Mouse (Mus musculus) cerebellum, postnatal 25 days (tissue): ENCODE measurements at regions not wholly inside any gene's neighbourhood (a gene's known extent, or its start where the extent isn't known, plus 50 kb on each side); places are given as distances from the start of the nearest gene placed in this dataset.
"Not testable (repeated sequence)": the region's sequence is repeated elsewhere in the genome, so short reads cannot be mapped to it uniquely, and the experiment has no call there.

Source experiments
- DNase-seq, 2 experiments: peaks; one replicate each; pipeline ENCODE4 v3.0.0; 2021; ENCODE audit warnings: mixed read lengths in 2 of 2

DNA sequence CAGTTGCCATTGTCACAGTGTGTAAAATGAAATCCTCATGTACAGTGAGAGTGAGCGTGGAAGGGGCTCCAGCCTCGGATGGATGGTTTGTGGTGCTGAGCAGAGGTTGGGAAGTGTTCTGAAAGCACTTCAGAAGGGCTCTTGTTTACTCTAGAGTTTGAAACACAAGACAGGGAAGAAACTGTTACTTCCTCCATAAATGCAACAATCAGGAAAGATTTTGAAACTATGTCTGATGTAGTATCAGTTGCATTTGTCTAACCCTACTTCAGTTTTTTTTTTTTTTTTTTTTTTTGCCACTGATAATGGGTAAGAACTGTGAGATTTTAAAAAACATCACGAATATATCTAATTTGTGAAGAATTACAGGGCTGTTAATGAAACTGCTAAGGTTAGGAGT, 281.5 kb downstream of the Hace1 start:
- DNase-seq, result no peak

DNA sequence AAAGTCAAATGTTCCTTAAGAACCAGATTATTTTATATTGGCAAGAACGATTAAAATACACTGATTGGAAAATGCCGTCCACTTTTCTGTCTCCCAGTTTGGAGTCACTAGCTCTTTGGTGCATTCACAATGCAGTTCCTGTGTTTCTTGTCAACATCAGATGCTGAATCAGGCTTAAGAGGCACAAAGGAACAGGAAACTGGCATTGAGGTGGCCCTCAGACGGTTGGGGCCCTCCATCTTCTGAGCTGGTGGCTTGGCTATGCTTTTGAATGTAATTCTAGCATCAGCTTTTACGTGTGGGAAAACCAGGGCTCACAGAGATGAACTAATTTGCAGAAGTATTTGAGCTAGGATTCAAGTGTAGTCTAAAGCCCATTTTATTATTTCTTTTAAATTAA, 282.3 kb downstream of the Hace1 start:
- no peak for DNase-seq

DNA sequence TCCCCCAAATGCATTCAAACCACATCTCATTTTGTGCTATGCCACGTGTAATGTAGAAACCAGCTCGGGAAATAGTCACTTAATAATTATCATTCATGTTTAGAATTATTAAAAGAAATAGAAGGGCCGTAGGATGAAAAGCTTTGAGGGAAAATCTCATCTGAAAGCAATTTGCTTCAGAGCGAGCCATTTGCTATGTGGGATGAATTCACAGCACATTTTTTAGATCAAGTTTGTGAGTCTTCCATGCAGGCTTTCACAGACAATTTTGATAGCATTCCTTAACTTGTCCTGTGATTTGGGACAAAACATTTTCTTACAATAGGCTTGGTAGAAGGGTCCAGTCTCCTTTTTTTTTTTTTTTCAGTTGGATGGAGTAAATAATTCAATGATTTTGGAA, 283.1 kb downstream of the Hace1 start:
- no peak for DNase-seq

DNA sequence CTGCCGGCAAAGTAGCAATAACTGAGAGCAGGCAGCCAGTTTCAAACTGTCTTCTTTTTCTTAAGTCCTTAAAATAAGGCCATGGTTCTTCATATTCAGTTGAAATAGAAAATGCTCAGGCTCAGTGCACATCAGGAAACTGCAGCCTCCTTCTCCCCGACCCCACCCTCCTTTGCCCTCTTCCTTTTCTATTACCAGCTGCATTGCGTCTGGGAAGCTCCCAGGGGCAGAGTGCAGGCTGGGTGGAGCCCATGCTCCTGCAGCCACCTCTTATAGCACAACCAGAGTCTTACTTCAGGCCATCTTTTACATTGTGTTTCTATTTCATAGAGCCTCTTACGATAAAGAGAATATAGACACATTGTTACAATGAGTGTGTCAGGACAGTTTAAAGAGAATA, 288.2 kb downstream of the Hace1 start:
- DNase-seq, result no peak

DNA sequence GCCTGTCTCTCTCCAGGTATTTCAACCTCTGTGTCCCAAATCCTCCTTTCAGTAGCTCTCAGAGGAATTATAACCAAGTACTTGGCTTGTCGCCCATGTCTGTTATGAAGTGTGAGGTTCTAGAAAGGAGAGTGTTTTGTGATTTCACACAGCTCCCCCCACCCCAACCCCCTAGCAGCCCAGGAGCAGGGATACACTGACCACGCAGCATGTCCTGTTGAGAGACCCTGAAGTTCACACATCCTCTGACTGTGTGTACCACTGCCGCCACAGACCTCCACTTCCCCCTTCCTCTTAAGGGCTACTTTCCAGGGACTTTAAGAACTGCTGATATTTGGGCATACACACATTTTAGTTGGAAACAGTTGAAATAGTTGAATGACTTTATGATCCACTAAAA, 289.2 kb downstream of the Hace1 start:
- DNase-seq, result no peak

DNA sequence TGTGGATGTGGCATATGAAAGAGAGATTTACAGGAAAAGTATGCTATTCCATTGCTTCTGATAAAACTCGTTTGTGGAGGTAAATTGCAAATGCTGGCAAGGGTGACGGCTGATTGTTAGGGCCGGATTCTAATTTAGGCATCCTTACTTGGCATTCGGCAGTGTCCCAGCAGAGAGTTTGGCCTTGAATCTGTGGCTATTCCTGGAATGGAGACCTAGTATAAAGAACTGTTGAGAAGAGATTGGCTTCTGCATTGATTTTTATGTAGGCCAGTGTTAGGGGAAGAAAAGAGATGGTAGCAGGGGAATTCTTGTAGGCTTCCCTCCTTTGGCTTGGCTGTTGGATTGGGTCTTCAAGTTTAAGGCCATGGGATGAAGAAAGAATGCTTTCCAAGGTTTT, 293.4 kb downstream of the Hace1 start:
- DNase-seq, result peak; percentile 71 to 78

DNA sequence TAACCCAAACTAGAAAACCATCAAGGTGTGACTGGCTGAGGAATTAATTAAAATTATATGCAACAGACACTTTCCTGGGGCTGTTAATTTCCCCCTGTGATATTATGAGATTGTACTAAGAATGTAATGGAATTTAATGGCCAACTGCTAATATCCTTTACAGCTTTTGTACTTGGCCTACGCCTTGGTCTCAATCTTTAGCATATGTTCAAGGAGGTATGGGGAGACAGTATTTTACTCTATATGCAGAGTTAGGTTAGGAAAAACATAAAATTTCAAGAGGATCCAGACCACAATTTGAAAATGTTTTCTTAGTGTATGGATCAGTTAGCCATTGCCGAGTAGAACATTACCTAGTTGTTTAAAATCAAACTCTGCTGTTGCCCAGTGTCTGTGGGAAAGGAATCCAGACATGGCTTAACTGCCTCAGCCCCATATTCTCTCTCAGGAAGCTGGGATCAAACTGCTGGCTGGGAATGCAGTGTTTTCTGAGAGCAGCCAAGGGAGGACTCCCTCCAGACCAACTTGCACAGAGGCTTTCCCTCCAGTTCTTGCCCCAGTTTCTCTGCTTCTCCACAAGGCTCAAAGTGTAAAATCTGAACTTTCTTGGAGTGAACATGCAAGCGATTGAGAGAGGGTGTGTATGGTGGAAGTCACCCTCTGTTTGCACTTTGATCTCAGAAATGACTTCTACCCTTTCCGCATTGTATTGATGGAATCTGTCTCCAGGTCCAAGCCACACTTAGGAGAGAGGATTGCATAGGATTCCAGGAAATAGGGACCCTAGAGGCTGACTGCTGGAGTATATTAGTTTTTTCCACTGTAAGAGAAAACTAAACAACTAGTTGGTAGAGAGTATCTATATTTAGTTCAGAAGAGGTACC, 294.6 kb downstream of the Hace1 start:
- DNase-seq, result no peak

DNA sequence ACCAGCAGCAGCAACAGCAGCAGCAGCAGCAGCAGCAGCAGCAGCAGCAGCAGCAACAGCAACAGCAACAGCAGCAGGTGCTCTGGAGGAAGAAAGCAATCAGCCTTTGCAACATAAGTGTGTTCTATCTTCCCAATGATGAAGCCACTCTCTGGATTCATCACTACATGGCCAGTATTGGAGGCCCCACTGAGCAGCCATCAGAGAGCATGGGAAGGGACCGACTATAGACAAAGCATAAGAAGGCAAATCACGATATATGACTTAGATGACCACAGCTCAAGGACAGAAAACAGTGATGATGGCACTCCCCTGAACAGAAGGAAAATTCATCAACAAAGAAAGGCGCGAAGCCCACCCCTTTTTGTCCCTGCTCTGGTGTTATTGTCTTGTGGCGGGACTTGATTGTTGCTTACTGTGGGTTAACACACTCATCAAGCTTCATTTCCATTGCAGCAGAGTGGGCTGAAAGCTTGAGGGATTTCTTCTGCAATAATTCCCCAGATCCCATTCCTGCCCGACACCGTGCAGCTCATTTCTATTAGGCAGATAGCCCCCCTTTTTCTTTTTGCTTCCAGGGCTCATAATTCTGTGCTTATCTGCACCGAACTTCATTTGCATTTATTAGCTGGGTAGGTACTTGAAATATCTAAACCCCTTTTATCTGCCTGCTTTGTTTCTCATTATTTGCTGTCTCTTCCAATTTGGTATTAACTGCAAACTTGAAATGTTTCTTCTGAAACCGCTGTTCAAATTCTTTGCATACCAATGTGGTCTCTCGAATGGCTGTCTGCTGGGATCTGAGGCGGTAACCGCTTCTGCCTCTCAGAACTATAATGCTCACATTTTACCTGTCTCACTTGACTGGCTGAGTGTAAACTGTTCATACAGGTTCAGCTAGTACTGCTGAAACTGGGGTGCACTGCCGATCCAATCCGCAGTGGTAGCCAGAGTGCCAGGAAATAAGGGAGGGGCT, 296.5 kb downstream of the Hace1 start:
- no peak for DNase-seq

DNA sequence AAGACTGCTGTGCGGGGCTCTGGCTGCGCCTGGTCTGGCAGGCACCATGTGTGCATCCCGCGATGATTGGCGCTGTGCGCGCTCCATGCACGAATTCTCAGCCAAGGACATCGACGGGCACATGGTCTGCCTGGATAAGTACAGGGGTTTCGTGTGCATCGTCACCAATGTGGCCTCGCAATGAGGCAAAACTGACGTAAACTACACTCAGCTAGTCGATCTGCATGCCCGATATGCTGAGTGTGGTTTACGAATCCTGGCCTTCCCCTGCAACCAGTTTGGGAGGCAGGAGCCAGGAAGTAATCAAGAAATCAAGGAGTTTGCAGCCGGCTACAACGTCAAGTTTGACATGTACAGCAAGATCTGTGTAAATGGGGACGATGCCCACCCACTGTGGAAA, 297.7 kb downstream of the Hace1 start:
- not testable (repeated sequence) for DNase-seq

DNA sequence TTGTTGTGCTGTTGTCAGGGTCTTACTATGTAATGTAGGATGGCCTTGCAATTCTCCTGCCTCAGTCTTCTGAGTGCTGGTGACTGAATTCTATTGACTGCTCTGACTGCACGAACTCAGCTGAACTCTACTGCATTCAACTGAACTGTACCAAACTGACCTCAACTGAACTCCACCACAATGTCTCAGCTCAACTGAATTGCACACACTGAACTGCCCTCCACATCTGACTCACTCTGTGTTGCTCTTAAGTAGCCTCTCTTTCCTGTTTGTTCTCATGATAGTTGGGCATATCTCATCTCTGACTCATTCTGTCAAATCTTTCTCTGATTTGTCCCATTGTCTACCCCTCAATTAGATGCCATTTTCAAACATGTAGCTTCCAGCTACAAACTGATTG, 306.1 kb downstream of the Hace1 start:
- no peak for DNase-seq

DNA sequence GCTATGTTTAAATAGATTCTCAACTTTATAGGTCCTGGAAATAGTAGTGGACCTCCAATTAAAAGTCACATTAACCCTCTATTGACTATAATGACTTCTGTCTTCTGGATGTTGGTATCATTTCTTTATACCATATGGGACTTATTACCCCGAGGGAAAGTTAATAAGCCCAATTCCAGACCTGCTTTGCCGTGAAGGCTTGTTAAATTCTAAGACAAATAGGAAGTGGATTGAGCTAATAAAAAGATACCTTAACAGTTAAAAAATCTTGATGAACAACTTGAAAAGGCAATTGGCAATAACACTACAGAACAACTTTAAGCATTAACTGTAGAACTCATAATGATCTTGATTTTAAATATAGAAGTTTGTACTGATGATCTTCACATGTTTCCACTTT, 309.0 kb downstream of the Hace1 start:
- DNase-seq, result no peak

DNA sequence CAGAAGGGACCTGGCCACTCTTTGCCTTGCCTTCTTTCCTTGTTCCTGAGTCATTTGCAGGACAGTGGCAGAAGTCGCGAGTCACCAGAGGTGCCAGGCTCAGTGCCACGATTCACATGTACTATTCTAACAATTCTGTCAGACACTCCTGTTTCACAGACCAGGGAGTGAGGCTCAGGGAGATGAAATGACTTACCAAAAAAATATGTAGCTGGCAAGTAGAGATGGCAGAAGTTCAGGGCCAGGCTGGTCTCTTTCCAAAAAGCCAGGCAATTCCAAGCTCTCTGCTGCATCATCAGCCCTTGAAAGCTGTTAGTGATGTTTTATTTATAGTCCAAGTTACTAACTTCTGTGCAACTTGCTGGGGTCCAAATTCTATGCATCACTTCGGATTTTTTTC, 311.2 kb downstream of the Hace1 start:
- peak; percentile 29 to 53 for DNase-seq

DNA sequence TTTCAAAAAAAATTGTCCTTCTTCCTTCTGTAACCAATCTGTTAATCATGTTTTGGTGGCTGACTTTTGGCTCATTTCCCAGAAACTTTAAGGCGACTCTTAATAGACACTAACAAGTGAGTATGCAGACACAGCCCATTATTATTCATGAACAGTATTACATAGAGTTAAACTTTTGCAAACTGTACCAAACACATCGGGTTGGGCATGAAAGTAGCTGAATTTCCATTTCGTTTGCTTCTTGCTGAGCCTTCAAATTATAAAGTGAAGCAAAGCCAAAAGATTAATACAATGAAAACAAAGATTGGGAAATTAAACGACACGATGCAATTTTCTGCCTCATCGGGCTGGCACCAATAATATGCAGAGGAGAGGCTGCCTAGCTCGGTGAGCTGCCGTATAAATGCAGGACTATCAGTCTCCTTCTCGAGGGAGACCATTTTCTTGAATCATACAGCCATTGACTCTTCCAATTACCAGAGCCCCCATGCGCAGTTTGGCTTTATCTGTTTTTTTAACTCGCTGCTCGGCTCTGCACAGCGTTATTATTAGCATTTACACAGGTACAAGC, 311.8 kb downstream of the Hace1 start:
- DNase-seq, result no peak

DNA sequence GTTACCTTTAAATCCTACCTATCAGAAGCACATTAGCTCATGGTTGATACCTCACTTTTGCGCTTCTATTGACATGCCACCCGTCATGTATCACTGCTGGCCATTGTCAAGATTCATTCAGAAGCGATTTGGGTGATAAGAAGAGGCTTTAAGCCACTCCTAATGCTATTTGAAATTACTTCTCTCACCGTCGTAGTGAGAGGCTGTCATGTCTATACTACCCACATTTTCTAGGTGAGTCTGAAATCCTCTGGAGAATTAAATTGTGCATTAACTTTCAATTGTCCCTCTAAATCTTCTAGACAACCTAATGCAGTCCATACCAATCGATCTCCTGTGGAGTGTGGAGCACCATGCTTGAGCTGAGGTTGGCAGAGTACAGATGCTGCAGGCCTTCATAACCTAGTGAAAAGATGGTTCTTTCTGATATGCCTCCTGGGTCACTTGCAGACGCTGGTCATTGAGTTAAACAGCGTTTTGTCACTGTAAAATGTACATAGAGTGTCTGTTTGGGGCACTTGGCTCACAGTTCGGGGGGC, 312.5 kb downstream of the Hace1 start:
- no peak for DNase-seq

DNA sequence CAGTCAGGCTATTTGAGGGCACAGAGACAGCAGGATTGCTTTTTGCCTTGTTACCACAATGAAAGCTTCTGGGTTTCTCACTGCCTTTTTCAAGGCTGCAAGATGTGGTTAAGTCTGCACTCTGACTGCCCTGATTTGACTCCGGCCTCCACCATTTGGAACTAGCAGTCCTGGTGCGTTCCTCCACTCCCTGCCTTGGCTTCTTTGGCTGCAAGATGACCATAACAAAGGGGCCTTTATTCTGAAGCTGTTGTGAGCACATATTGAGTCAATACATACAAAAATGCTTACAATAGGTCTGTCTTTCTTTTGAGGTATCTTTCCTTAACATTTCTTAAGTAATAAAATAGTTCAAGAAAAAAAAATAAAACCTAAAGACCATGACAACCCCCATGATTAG, 314.8 kb downstream of the Hace1 start:
- no peak for DNase-seq

DNA sequence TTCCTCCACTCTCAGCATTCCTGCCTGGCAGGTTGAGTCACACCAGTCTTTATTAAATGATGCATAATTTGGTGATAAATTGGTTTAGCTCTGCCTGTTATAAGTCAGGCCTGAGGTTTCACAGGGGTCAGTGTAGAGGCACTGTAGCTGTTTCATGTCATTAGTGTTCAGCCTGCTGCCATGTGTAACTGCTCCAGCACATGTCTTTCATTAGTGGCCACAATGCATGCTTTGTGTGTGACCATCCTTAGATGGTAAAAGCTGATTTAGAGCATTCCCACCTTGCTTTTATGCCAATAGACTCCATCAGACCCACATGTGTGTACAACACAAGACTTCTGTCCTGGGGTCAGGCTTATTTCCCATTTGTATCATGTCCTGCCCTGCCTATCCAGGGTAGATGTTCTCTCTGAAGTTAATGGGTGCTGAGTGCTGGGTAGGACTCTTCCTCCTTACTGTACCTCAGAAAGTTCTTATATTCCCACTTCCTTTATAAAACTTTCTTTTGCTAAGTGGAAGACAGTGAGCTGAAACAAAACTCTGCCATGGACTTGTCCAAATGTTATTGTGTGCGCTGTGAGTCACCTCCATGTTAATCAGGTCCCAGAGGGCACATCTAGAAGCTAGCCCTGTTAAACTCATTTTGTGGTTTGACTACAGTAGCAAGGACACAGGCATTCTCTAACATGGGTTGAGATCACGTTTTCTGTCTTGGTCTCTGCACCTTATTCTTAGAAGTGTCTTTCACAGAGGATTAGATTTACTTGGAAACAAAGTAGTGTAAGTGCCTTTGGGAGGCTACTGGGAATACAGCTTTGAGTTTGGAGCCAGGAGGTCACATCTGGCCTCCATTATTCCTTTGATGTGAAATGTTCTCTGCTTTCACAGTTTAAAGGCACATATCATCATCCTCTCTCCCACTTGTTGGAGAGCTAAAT, 316.5 kb downstream of the Hace1 start:
- DNase-seq, result no peak

DNA sequence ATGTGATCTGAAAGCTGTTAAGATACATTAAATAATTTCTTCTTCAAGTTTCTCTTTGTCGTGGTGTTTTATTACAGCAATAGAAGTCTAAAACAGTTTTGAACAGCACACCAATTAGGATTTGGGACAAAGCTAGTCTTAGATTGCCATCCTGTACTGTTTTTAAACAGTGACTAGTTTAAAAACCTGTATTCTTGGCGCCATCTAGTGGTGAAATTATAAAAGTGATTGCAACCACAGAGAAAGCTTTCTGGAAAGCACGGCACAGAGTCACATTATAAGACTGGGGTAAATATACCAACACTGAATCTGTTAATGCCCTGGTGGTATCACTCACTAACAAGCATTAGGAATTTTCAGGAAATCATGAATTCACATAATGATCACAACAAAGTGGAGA, 339.3 kb downstream of the Hace1 start:
- no peak for DNase-seq

DNA sequence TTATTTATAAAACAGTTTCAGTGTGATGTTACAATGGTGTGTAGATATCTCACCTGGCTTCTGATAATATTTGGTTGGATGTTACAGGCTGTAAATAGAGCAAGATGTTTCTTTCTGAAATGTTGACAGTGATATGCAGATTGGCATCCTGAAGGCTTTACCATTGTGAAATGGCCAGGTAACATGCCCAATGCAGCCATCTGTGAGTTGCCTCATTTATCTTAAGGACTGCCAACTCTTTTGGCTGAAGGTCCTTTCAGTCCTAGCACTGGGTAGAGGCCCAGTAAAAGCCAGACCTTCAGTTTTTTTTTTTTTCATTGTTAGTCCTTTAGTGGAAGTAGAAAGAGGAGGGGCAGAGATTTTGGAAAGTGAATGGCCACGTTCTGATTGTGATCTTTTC, 348.1 kb downstream of the Hace1 start:
- peak; percentile 19 to 29 for DNase-seq

DNA sequence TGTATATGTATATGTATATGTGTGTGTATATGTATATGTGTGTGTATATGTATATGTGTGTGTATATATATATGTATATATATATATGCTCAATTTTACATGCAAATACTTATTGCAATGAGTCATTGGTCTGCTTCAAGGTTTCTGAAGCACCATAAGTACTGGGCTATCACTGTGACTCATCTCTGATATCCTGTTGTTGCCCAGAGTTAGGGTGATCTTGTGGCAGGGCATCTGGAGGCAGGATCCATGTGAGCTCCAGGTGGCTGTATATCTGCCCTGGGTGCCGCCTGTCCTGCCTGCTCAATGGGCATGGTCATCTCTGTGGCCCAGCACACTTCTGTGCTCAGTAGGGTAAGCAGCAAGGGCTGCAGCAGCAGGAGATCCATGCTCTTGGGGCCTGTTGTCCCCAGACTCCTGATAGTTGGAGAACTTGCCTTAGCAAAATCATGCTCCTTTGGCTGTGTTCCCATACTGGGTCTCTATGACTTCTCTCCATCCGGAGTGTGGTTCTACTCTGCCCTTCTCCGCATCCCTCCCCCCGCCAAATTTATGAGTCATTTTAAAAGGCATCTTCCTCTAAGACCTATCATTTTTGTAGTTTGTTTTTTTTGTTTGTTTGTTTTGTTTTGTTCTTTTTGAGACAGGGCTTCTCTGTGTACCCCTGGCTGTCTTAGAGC, 356.1 kb downstream of the Hace1 start:
- no peak for DNase-seq

DNA sequence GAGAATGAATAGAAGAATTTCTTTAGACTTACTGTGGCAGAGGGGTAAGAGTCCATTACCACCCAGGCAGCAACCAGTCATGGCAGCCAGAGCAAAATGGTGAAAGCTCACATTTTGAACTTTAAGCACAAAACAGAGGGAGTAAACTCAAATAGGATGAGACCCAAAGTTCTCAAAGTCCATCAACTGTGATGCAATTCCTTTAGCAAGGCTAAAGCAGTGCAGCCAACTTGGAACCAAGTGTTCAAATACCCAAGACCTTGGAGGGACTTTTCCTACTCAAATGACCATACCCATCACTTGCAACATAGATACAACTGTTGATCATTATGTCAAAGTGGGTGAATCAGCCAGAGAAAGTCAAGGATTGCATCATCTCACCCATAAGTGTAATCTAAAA, 380.1 kb downstream of the Hace1 start:
- DNase-seq, result no peak

DNA sequence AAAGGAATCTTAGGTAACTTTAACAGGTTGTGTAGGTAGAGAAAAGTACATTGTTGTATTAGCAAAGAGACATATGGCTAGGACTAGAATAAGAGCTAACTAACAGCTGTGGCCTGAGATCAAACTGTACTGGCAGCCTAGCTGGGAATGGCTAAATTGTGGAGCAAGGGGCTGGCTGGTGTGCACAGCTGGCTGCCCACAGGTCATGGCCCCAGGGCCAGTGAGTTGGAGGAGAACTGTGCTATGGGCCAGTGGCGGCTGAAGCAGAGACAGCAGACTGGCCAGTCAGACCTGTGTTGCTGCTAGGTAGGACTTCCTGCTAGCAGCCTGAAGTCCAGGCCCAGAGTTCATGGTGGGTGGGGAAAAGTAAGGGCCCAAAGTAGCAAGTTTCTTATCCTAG, 394.6 kb downstream of the Hace1 start:
- DNase-seq, result no peak
